Mouse (Mus musculus): ENCODE data around the gene Mif.
"Not testable (repeated sequence)": the region's sequence is repeated elsewhere in the genome, so short reads cannot be mapped to it uniquely, and the experiment has no call there.

Gene Mif

DNA sequence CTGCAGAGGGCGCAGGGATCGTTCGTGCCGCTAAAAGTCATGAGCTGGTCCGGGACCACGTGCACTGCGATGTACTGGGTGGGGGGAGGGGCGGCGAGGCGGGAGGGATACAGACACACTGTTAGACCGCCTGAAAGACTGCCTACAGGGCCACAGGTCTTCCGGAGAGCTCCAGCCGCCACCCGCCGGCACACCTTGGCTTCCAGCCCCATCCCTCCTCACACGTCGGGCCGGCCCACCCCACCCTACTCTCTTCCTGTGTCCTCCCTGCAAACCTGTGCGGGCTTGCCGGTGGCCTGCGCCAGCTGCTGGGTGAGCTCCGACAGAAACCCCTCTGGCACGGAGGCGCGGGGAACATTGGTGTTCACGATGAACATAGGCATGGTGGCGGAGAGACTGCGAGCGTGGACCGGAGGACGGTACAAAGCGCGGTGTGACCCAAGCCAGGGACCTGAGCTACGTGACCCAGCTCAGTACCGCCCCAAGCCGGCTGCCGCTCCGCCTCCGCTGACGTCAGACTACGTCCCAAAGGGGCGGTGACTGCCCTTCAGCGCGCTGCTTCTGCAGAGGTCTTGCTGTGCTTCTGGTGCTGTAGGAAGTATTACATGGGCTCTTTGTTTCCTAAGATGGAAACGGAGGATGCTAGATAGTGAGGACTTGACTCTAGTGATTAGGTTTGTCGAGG, at the start of gene Mif:
TSS of gene Mif (minus strand) at position 455 of the 685 bp plus-strand sequence.
- DNase-seq (ENCODE audit: low read depth): peak; percentile 96

DNA sequence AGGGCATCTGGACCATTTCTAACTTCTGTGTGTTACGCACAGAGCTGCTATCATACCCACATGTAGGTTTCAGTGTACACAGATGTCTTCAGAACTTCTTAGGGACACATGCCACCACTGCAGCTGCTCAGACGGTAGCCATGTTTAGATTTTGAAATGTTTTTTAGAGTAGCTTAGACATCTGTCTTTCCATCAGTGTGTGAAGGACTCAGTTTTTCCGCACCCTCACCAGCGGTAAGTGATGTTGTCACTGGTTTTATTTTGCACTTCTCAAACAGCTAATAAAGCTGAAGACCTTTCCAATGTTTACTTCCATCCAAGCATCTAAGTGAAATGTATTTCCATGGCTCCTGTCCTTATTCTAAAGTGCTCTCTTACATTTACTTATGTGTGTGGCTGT, 46.8 kb upstream of the Mif start:
- DNase-seq (ENCODE audit: low read depth): no peak

DNA sequence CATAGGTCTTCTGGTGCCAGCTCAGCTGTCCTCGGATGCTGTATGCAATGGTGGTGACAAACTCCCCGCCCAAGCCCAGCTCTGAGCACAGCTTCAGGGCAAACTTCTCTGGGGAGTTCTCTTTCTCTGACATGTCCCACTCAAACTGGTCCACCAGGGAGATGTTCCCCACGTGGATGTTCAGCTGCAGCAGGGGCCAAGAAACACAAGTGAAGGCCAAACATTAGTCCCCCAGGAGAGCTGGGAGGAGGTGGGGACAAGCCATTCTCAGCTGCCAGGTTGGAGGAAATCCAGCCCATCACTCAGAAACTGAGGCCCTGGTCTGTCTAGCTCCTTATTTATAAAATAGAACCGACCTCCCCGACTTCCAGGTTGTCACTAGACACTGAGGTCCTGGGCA, 44.4 kb upstream of the Mif start:
- DNase-seq (ENCODE audit: low read depth): no peak

DNA sequence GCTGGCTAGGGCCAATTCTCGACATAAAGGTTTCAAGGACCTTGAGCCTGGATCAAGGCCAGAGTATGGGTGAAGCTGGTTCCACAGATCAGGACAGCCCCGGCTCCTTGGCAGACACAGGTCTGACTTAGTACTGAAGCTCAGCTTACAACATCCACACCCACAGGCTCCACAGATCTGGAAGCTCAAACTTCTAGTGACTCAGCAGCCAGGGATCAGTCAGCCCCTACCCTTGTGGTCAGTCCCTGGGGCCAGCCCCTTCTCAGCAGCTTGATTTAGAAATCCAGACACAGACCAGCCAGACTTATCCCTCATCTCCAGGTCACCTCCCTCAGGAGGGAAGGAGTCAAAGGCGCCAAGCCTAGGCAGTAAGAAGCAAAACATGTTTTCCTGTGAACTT, 38.8 kb upstream of the Mif start:
- DNase-seq (ENCODE audit: low read depth): no peak

DNA sequence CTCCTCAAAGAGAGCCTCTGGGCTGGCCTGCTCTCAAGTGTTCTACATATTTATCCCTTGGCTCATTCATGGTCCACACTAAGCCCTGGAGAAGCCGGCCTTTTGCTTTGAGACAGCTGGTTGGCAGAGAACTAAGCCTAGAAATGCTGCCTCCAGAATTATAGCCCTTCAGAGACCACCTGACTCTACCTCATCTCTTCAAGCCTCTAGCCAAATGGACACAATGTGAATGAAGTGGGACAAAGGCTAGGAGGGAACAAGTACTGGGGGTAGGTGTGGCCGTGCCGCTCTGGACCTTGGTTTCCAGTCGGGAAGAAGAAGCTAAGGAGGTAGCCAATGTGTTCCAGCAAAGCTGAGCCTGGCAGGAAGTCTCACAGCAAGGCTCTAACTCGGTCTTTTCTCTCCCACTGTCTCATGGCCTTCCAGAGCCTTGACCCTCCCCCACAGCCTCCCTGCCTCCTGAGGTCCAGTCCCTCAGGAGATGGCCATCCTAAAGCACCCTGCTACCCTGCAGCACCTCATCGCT, 38.1 kb upstream of the Mif start:
- DNase-seq (ENCODE audit: low read depth): no peak

DNA sequence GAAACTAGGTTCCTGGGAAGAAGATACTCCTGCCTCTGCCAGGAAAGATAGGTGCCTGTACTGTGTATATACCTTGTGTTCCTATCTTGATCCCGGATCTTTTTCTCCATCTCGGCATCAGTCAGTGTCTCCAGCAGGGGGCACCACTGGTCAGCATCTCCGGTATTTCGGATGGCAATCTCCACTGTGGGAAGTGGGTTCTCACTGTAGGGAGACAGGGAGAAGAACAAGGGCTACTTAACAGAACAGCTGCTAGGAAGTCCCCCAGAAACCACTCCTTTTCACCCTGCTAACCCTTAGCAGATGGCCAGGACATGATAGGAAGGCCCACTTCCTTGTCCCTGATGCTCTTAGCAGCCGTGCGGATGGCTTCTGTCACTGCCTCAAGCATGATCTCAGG, 37.3 kb upstream of the Mif start:
- DNase-seq (ENCODE audit: low read depth): peak; percentile 69

DNA sequence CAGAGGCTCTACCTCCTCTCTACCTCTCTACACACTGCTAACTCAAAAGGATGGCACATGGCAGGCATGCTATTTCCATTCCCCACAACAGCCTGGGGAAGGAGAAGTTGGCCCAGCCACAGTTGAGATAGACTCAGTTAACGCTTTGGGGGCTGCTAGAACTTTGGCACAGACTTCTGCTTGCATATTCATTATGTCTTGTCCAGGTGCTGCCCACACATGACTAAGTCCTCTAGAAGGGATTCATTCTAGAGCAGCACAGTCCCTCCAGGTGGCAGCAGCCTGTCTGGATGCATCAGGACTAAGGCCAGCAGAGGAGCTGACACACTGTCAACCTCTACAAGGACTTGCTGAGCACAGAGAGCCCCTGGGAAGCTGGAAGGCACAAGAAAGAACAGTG, 36.2 kb upstream of the Mif start:
- no peak for DNase-seq (ENCODE audit: low read depth)

DNA sequence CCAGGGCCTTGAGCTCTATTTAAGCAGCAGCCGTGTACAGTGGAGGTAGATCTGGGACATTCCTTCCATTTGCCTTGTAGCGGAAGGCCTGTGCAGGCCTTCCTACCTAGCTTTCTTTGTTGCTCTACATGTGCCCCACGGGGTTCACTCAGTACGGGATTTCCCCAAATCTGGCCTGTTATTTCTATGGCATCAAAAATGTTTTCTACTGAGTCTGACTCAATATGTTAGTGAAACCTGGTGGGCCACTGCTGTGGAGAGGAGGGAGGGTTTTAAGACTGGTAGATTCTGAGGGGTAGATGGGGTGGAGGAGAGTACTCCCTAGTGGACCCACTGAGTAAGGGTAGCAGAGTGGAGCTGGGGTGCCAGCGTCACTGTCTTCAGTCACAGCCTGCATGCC, 35.7 kb upstream of the Mif start:
- DNase-seq (ENCODE audit: low read depth): peak; percentile 64

DNA sequence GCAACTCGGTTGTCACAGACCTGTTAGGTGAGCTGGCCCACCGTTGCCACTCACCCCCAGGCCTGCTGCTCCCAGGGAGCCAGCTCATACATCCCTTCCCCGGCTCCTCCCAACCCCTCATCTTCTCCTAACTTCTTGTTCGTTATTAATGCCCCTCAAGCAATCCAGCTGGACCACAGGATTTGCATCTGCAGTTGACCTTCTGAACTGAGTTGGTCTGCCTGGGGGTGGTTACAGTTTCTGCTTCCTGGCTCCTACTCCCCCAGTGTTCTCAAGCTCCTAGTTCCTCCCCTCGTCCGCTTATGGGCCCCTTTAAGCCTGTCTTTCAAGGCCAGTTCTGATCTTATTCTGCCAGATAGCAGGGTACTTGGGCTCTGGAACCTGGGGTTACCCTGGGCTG, 34.6 kb upstream of the Mif start:
- no peak for DNase-seq (ENCODE audit: low read depth)

DNA sequence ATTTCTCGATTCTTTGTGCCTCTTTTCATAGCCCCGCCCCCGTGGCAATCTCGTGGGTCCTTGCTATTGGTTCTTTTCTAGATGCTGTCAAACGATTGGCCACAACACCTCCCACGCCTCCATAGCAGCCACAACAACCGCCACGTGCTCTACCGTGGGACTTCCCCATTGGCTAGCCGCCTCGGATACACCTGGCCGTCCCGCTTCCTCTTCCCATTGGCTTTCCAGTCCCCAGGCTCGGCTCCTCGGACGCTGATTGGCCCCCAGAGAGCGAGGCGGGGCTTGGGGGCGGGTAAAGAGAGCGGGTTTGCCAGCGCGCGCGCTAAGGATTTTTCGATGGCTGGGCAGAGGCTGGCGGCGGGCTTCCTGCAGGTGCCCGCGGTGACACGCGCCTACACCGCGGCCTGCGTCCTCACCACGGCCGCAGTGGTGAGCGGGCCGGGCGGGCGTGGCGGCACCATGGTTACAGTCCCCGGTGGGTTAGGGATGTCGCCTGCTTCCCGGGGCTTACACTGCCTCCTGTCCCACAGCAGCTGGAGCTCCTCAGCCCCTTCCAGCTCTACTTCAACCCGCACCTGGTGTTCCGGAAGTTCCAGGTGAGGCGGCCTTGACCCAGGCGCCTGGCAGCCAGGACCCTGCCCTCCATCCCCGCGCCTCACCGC, 33.2 kb upstream of the Mif start, which contains the start of gene Derl3:
TSS of gene Derl3 (plus strand) at position 325 of the 662 bp plus-strand sequence.
- peak; percentile 99 for DNase-seq (ENCODE audit: low read depth)

DNA sequence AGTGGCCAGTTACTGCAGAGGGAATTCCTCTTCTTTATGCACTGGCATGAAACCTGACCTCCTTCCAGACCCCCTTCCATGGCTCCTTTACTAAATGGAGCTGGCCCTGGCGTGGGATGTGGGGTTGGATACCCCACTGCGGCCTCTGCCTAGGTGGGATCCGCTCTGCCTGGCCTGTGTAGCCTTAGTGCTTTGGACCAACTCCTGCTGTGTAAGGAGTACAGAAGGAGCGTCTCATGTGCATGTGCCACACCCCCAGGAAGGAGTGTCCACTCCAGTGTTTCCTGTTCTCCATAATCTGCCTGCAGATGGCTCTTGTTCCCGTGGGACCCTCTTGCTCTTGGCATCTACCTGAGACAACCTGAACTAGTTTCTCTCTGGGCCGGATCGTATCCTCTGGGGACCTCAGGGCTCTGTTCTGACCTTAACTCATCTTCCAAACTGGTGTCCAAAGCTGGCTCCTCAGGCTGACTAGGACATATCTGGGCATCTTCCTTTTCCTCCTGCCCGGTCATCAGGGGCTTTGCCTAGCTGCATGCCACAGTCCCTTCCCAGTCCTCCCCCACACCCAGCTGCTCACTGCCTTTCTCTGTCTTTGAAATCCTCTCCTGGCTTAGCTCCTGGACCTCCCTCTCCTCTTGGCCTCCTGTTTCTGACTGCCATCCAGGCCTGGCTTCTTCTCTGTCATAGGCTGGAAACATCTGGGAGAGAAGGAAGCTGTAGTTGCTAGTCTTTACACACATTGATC, 29.5 kb upstream of the Mif start:
- no peak for DNase-seq (ENCODE audit: low read depth)

DNA sequence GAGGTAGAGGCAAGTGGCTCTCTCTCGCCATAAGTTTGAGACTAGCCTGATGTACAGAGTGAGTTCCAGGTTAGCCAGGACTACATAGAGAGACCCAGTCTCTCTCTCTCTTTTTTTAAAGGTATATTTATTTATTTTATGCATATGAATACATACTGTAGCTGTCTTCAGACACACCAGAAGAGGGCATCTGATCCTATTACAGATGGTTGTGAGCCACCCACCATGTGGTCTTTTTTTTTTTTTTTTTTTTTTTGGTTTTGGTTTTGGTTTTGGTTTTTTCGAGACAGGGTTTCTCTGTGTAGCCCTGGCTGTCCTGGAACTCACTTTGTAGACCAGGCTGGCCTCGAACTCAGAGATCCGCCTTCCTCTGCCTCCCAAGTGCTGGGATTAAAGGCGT, 27.5 kb upstream of the Mif start:
- not testable (repeated sequence) for DNase-seq (ENCODE audit: low read depth)

DNA sequence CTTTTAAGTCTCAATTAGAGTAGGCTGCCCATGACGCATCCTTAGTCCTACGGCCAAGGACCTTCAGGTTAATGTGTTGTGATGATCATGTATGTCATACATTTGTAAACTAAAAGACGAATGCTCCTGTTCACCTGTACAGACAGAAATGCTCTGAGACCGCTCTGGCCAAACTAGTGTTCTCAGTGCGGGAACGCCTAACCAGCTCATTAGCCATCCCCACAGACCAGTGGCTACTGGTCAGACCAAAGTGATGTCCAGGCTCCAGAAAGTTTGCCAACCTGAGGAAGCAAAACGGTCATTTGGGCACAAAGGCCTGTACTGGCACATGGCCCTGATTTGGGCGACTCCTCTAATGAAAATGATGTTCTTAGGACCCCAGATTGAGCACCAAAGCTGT, 24.7 kb upstream of the Mif start:
- no peak for DNase-seq (ENCODE audit: low read depth)

DNA sequence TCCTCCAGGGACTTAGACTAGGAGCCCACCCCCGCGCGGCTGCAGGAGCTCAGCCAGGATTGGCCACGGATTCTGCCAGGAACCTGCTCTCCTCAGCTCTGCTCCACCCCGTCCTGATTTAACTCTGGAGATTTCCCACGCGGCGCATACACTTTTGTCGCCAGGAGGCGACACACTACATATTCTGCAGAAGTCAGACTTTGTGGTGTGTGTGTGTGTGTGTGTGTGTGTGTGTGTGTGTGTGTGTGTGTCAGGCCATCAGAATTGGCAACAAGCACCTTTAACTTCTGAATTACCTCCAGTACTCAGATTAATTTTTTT, 23.2 kb upstream of the Mif start:
- DNase-seq (ENCODE audit: low read depth): peak; percentile 80

DNA sequence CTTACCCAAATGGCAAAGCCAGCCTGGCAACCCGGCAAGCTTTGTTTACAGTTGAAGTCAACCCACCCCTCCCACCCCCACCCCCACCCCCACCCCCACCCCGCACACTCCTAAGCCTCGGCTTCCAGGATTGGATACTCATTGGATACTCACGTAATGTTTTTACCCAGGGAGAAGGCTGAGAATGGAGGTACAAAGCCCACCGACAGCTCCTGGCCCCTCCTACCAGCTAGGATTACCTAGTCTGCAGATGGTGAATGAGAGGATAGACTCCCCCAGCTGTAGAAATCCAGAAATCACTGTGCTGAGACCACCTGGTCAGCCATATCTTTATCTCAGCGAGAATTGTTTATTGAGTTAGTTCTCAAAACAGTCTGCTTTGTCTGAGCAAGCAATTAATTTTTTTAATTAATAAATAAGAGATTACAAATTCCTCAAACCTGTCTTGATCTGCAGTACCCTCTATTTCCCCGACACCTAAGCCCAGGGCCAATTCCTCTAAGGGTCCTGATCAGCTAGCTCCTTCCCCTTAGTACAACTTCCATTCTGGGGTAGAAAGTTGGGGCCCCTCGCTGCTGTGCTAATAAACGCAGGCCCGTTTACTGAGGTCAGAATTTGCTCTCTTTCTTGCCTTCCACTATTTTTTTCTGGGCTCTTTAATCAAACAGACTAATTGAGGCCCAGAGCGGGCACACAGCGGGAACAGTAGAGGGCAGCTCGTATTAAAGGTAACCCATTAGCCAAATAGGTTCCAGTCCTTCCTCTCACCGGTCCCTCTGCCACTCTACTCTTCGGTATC, 22.6 kb upstream of the Mif start:
- DNase-seq (ENCODE audit: low read depth): no peak

DNA sequence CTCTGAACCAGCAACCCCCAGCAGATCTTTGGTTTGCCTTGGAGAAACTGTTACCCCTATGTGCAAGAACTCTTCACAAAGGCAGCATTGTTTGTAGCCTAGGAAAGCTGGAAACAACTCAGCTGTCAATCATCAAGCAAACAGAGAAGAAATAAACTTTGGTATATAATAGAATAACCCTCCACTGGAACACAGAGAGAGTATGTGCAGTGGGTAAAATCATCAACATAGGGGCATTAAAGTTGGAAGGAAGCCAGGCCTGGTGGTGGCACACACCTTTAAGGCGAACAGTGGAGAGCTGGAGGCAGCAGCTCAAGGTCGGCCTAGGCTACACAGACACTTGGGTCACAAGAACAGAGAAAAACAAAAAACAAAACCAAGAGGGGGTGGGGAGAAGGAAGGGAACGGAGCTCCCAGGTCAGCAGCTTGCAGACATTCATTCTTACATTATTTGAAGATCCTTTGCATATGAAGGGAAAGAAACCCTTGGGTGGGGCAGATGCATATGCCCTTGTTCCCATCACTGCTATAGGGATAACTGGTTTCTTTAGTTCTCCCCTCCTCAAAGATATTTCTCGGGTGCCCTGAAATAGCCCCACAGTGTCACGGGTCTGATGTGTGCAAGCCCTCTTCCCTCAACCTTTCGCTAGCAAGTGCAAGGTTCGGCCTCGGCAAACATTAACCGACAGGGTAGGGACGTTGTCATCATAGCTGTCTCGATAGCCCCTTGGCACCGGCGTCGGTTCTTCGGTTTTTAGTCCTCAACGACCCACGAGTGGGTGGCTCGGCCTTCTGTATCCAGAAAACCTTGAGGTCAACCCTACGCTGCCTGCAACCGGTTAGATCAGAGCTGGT, 21.8 kb upstream of the Mif start:
- no peak for DNase-seq (ENCODE audit: low read depth)

DNA sequence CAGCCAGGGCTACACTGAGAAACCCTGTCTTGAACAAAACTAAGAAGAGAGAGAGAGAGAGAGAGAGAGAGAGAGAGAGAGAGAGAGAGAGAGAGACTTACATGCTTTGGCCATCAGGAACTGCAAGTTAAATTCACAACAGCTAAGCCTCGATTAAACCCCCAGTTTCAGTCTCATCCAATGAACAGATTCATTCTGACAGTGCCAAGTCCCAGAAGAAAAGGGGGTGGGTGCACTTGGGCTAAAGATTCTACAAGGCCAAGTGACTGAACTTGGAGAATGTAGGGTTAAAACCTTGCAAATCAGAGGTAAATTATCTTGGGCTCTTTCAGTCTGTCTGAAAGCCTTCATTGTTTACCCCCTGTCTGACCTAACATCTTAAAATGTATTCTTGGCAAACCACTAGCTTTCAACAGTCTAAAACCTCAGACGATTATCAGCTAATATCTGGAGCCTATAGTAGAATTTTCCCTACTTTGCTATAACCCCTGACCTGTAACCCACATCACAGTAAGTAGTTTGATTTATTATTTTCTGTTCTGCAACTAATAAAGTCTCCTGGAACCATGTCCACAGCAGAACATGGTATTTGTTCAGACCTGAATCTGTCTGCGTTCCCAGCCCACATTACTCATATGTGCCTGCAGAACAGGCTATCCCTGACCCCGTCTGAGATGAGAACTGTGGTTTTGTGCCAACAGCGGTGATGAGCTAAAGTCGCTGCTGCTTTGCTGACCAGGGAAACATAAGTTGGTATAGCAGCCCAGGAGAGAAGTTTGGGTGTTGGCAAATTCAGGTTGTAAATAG, 20.9 kb upstream of the Mif start:
- DNase-seq (ENCODE audit: low read depth): no peak

DNA sequence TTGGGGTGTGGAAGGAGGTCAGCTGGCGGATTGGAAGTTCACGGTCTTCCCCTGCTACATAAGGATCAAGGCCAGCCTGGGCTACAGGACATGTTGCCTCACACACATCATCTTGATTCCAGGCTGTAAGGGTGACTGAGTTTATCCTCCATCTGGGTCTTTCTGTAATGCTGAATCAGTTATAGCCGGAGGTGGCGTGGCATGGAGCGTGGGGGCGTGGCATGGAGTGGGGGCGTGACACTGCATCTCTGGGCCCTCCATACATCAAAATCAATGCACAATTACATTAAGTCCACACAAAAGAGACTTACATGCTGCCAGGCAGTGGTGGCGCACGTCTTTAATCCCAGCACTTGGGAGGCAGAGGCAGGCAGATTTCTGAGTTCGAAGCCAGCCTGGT, 20.3 kb upstream of the Mif start:
- no peak for DNase-seq (ENCODE audit: low read depth)

DNA sequence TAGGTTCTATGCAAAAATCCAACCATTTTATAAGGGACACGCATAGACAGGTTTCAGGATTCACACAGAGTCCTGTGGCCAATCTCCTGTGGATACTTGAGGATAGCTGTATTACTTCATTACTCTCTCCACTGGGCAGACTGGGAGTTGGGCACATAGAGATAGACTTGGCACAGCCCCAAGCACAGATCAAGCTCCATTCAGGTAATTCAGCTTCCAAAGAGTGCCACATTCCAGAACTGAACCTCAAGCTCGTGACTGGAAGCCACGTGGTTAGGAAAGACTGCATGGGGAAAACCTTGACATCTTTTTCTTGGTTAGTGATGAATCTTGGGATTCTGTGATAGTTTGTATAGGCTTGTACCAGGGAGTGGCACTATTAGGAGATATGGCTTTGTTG, 18.8 kb upstream of the Mif start:
- DNase-seq (ENCODE audit: low read depth): no peak

DNA sequence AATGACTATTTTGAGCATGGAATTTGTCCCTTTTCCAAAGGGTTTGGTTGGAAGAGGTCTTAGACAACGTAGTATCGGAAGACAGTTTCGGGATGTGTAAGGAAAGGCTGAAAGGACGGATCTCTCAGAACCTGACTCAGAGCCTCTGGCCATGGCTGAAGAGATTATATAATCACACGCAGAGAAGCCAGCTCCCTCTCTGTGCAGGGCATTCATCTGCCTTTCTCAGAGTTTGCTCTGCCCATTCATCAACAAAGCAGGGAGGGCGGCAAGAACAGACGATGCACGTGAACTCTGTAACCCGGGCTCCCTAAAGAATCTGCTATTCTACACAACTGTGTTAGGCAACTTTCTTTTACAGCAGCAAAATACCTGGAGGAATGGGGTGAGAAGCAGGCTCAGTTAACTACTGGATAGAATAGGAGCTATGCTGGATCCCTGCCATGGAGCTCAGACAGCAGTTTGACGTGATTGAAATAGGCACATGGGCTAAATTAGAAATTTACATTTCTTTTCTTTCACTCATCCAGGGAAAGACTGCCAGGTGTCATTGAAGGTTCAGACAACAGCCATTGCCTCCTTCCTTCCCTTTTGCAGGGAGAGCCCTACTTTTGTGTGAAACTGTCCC, 13.6 kb upstream of the Mif start:
- DNase-seq (ENCODE audit: low read depth): no peak
